Mouse (Mus musculus) kidney, postnatal 0 days (tissue): ENCODE results near the gene Pde4d. TPM values are rescaled to one million over a fixed set of nuclear protein-coding genes. Genes with fewer than 3 reads are reported as not detected.
A peak's percentile ranks its signal among the peaks of the same experiment; 100 is the strongest.

Experiments
- ATAC-seq: fragments of 200-750 bp; cut with Nextera tagmentation; replicated peaks from 2 replicates; pipeline ENCODE4 v1.8.0; 2017; ENCODE audit warnings: low read depth, moderate number of reproducible peaks, moderate TSS enrichment, moderate library complexity; ENCODE audit not compliant: low FRiP score
- DNase-seq: peaks from one replicate; pipeline ENCODE4 v3.0.0-alpha.2; 2016; ENCODE audit warnings: low spot score
- H3K27ac ChIP-seq: fragments of 300-500 bp; sonication (generic); 2 replicates; pipeline ENCODE4 v1.5.1; 2014; ENCODE audit warnings: mild to moderate bottlenecking
- H3K27me3 ChIP-seq: fragments of 300-500 bp; sonication (generic); 2 replicates; pipeline ENCODE4 v1.6.1; 2014; ENCODE audit warnings: low read length, mixed read lengths; ENCODE audit not compliant: insufficient read depth
- H3K36me3 ChIP-seq: fragments of 300-500 bp; sonication (generic); 2 replicates; pipeline ENCODE4 v1.6.1; 2014; ENCODE audit warnings: low read length, mixed read lengths; ENCODE audit not compliant: insufficient read depth
- H3K4me1 ChIP-seq: fragments of 300-500 bp; sonication (generic); replicated peaks from 2 replicates; pipeline ENCODE4 v1.6.1; 2014; ENCODE audit warnings: antibody characterized with exemption, low read length, mixed read lengths; ENCODE audit not compliant: insufficient read depth
- H3K4me2 ChIP-seq: fragments of 300-500 bp; sonication (generic); 2 replicates; pipeline ENCODE4 v1.6.1; 2014; ENCODE audit warnings: mild to moderate bottlenecking, low read length, moderate library complexity, mixed read lengths
- H3K4me3 ChIP-seq: fragments of 300-500 bp; sonication (generic); replicated peaks from 2 replicates; pipeline ENCODE4 v1.5.1; 2014; ENCODE audit warnings: low read depth, low read length
- H3K9ac ChIP-seq: fragments of 300-500 bp; sonication (generic); 2 replicates; pipeline ENCODE4 v1.6.1; 2014; ENCODE audit warnings: low read depth, low read length
- H3K9me3 ChIP-seq: fragments of 300-500 bp; sonication (generic); replicated peaks from 2 replicates; pipeline ENCODE4 v1.6.1; 2016; ENCODE audit warnings: low read length, inconsistent platforms, mixed read lengths
- CTCF ChIP-seq: IDR thresholded peaks from 2 replicates; pipeline ENCODE4 v1.5.1; 2016; ENCODE audit warnings: antibody characterized with exemption, low read depth, mild to moderate bottlenecking, moderate library complexity
- WGBS: fragments of 180-500 bp; shearing (Covaris S2); extraction: QIAGEN DNeasy Blood & Tissue Kit; methylation state at CpG from one replicate; pipeline ENCODE4 v1.1.7; 2014; 5-methylcytosine and 5-hydroxymethylcytosine counted together
- polyA plus RNA-seq: library from polyadenylated mRNA; unstranded; fragments of >200 nt; fragmentation: Nextera tagmentation; extraction: Ambion mirVana; gene quantifications from 2 replicates; pipeline ENCODE4 v1.2.1, GENCODE M21; 2015

Gene Pde4d
- polyA plus RNA-seq, 1 experiment from 2014 or later, result 7.1 TPM

DNA sequence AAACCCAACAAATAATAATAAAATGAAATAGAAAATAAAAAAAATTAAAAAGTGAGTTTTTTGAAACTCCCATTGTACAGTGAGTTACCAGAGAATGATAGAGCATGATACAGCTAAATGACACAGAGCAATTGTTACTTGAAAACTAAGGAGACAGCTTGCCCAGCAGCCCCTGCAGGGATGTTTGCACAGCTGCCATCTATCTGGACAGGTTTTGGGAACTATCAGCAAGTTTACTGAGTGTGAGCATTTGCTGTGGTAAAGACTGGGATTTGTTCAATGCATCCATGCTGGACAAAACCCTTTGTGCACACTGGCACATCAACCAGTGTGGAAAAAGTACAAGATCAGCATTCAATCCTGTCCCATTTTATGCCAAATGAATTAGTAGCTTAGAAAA is 843.3 kb downstream of the Pde4d start:
- H3K4me3 ChIP-seq, result no peak overlapping the region
- no peak overlapping the region for H3K4me2 ChIP-seq
- no peak overlapping the region for H3K9ac ChIP-seq
- H3K36me3 ChIP-seq, result no peaks in the 10 kb centered on the region
- no peak for DNase-seq
- no peak overlapping the region for H3K27ac ChIP-seq
- H3K9me3 ChIP-seq, result no peaks in the 10 kb centered on the region
- no peaks in the 10 kb centered on the region for H3K4me1 ChIP-seq
- H3K27me3 ChIP-seq, result no peaks in the 10 kb centered on the region
- no peak for TF ChIP-seq CTCF
- ATAC-seq, result no peak

DNA sequence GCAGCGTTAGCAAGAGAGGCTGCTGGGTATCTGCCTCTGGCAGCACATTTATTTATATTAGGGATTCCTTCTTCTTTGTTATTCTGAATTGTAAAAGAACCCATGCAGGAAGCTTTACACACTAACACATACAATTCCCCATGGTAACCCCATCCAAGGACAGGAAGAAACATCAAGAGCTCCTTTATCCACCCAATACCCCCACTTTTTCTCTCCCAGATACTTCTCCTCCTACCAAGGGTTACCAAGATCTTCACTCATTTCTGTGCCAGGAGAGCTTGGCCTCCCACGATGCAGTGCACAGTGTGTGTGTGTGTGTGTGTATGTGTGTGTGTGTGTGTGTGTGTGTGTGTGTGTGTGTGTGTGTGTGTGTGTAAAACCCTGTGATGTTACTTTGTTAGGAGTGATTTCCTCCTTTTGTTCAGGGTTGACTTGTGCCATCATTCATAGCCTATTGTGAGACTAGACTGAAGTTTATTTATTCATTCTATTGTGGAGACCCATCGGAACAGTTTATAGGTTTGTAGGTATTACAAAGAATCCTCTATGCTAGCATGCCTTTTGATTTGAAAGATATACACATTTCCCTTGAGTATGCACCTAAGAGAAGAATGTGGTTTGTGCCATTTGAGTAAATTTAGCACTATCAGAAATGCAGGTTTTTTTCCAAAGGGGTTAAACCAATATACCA is 846.7 kb downstream of the Pde4d start:
- ATAC-seq (no peak), DNase-seq (peak; percentile 22)
- no peak for TF ChIP-seq CTCF
- no peaks in the 10 kb centered on the region for H3K9me3 ChIP-seq
- no peaks in the 10 kb centered on the region for H3K27me3 ChIP-seq
- no peak overlapping the region for H3K4me2 ChIP-seq
- H3K4me3 ChIP-seq, result no peak overlapping the region
- H3K27ac ChIP-seq, result no peak overlapping the region
- WGBS, result 57% methylated on average over 3 of the region's 3 CpGs
- H3K36me3 ChIP-seq, result no peaks in the 10 kb centered on the region
- no peaks in the 10 kb centered on the region for H3K4me1 ChIP-seq
- no peak overlapping the region for H3K9ac ChIP-seq

DNA sequence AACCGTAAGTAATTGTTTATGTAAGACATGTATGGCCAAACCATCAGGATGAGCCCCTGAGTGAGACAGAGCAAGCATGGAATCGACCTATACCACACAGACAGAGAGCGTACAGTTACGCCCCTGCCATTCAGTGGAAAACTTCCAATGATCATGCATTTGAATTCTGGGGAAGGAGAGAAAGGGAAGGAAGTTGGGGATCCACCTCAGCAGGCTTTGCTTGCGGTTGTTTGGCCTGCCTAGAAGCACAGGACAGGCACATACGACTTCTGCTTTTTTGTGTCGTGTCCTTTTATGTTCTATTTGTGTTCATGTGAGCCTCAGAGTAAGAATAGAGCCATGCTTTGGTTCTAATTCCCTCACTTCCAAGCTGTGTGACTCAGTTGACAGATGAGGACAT is 849.1 kb downstream of the Pde4d start:
- H3K27ac ChIP-seq, result no peak overlapping the region
- H3K9ac ChIP-seq, result no peak overlapping the region
- H3K4me3 ChIP-seq, result no peak overlapping the region
- no peaks in the 10 kb centered on the region for H3K27me3 ChIP-seq
- DNase-seq (no peak), ATAC-seq (no peak)
- no peak overlapping the region for H3K4me2 ChIP-seq
- WGBS, result 88% methylated on average over 7 of the region's 7 CpGs
- TF ChIP-seq CTCF, result no peak
- no peaks in the 10 kb centered on the region for H3K4me1 ChIP-seq
- no peaks in the 10 kb centered on the region for H3K36me3 ChIP-seq
- H3K9me3 ChIP-seq, result no peaks in the 10 kb centered on the region

DNA sequence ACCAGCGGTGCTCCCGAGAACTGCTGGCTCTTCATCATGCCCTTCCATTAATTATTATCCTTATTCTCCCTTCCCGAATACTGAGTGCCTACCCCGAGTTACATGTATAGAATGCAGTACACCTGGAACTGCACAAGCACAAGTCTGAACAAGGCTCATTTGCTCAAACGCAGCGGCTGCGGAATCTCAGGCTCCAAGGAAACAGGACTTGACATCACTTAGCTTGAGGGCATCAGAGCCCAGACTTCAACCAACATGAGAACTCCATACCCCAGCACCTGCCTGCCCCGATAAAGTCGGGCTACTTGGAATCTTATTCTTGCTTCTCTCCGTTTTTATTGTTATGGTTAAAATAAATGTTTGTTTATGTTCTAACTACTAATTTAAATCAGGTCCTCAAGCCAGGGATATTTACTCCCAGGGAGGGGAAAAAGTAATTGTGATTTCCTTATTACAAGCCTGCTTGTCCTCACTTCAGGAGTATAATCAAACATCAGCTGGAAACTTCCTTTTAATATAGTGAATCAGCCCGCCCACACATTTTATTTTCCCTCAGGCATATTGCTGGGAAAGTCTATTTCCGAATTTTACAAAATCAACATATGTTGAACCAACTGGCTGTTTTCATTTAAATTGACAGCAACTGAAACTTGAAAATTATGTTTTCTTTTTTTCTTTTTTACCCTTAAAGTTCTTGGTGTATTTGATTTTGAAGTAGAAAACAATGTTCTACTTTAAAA is 849.9 kb downstream of the Pde4d start:
- ATAC-seq (no peak), DNase-seq (no peak)
- Histone ChIP-seq H3K9me3 (no peaks in the 10 kb centered on the region), H3K27ac (no peak overlapping the region), H3K4me1 (no peaks in the 10 kb centered on the region), H3K27me3 (no peaks in the 10 kb centered on the region), H3K9ac (no peak overlapping the region), H3K4me3 (no peak overlapping the region), H3K36me3 (no peaks in the 10 kb centered on the region), H3K4me2 (no peak overlapping the region)
- no peak for TF ChIP-seq CTCF
- 78% methylated on average over 12 of the region's 12 CpGs for WGBS

DNA sequence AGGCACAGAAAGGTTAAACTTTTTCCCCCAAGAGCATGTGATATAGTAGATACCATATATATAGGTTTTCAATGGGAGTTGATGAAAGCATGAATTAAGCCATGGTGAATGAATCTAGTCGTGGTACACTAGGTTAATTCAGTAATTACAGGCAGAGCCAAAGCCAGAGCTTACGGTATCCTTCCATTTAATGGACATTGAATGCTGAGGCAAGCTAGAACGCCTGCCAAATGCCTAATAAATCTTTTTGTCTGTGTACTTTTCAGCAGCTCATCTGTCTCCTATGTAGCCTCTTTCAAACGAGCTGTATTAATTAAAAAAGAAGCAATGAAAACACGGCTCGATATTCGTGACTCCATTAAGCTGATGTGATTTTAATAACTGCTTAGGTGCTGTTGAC is 862.8 kb downstream of the Pde4d start:
- no peak overlapping the region for H3K4me3 ChIP-seq
- H3K9ac ChIP-seq, result no peak overlapping the region
- H3K4me2 ChIP-seq, result no peak overlapping the region
- DNase-seq (no peak), ATAC-seq (no peak)
- H3K27me3 ChIP-seq, result no peaks in the 10 kb centered on the region
- H3K27ac ChIP-seq, result no peak overlapping the region
- no peaks in the 10 kb centered on the region for H3K4me1 ChIP-seq
- no peak for TF ChIP-seq CTCF
- no peaks in the 10 kb centered on the region for H3K9me3 ChIP-seq
- 48% methylated on average over 7 of the region's 7 CpGs for WGBS
- H3K36me3 ChIP-seq, result no peaks in the 10 kb centered on the region

DNA sequence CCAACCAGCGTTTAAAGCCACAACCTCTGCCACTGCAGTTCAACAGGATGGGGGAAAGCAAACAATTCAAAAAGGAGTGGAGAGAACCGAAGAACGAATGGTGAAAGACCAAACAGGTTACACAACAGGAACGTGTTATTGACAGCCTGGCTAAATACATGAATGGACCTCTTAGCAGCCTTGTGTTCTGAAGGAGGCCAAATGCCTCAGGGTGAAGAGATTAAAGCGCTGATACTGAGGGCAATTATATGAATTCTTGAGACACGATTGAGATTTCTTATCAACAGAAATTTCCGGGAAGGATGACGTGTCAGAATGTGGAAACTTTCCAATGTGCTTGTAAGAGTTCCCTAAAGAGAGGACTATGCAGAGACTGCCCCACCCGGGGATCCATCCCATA is 865.9 kb downstream of the Pde4d start:
- no peak overlapping the region for H3K4me2 ChIP-seq
- 61% methylated on average over 9 of the region's 9 CpGs for WGBS
- no peak overlapping the region for H3K4me3 ChIP-seq
- H3K27ac ChIP-seq, result no peak overlapping the region
- H3K9me3 ChIP-seq, result no peaks in the 10 kb centered on the region
- no peaks in the 10 kb centered on the region for H3K36me3 ChIP-seq
- ATAC-seq (no peak), DNase-seq (peak; percentile 7)
- H3K9ac ChIP-seq, result no peak overlapping the region
- H3K27me3 ChIP-seq, result no peaks in the 10 kb centered on the region
- no peaks in the 10 kb centered on the region for H3K4me1 ChIP-seq
- TF ChIP-seq CTCF, result no peak
